Mouse (Mus musculus): Measurements from ENCODE around the gene Aftph.

Gene Aftph

DNA sequence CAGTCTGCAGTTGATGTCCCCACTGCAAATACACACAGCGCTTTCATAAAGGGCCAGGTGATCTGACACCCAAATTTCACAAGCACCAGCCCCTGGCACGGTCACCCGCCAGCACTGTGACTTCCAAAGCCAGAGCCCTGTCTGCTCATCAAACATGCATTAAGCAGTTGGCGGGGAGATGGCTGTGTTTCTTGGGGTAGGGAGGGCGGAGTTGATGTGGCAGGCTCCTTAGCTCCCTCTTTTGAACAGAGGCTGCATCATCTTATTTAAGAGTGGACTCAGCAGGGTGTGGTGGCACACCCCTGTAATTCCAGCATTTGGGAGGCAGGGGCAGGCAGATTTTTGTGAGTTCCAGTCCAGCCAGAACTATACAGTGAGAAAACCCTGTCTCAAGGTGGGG, 91.9 kb downstream of the Aftph start:
- DNase-seq (ENCODE audit: inconsistent age in 2 of 2, low spot score in 1 of 2), result no peak

DNA sequence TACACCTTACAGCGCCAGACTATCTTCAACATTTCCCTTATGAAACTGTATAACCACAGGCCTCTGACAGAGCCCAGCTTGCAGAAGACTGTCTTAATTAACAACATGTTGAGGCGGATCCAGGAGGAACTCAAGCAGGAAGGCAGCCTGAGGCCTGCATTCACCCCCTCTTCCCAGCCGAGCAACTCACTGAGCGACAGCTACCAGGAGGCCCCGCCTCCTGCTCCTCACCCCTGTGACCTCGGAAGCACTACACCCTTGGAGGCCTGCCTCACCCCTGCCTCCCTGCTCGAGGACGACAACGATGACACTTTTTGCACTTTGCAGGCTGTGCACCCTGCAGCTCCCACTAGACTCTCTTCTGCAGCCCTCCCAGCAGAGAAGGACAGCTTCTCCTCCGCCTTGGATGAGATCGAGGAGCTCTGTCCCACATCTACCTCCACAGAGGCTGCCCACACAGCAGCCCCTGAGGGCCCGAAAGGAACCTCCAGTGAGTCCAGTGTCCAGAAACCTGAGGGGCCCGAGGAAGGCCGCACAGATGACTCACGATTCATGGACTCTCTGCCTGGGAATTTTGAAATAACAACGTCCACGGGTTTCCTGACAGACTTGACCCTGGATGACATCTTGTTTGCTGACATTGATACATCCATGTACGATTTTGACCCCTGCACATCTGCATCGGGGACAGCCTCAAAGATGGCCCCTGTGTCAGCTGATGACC, 93.3 kb downstream of the Aftph start:
- peak; percentile 36 to 84 for DNase-seq (ENCODE audit: inconsistent age in 2 of 2, low spot score in 1 of 2)

DNA sequence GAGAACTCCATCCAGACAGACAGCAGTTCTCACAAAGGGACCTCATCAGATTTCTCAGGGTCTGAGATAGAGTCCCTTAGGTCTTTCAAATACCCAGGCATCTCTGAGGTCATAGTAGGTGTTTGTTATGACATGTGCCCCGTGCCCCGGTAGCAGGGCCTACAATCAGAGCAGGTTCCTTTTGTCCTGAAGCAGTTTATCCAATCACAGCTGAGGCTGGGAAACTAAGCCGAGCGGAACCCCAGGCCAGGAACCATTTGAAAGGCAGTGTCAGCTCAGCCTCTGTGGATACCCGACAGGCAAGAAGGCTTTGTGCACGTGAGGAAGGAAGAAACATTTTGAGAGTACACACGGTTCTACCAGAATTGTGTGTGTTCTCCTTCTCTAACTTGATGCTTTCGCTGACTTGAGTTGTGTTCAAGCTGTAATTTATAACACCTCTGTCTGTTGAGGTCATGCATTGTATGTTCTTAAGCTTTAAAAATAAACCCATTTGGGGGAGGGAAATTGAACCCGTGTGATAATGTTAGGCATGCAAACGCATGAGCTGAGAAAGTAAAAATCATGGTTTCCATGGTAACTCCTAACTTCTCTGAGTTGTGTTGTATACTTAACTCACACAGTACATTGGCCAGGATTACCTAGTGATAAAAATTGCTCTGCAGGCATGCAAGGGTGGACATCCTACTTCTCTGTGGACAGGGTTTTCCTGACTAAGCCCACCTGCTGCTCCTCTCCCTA, 94.2 kb downstream of the Aftph start:
- DNase-seq (ENCODE audit: inconsistent age in 2 of 2, low spot score in 1 of 2), result no peak

DNA sequence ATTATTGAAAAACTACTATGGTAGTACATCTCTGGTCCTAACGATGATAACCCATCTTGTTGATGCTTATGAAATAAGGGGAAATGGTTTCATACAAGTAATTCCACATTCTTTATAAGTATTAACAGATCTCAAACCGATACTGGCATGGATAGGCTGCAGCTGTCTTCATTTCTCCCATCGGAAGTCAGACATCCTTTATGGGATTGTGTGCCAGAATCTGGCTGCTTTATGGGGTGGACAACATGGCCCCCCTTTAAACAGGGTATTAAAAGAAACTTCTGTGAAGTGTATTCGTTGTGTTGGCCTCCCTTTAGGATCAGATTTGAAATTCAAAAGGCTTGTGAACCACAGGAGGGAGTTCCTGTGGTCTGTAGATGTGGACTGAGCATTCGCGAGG, 95.2 kb downstream of the Aftph start:
- DNase-seq (ENCODE audit: inconsistent age in 2 of 2, low spot score in 1 of 2), result no peak

DNA sequence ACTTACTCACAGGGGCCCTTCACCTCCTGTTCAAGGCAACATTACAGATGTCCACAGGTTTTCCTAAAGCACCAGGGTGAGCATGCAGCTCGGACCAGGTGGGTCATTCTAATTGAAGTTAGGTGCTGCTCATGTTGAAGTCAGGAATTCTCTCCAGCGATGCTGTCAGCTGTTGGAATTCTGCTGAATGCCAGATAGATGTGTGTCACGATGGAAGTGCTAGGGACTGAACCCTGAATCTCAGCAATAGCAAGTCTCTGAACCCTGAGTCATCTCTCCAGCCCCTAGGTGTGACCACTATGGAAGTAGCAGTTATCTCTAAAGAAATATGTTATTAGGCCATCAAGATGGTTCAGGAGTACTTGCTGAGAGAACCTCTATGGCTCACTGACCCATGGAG, 95.9 kb downstream of the Aftph start:
- DNase-seq (ENCODE audit: inconsistent age in 2 of 2, low spot score in 1 of 2), result no peak

DNA sequence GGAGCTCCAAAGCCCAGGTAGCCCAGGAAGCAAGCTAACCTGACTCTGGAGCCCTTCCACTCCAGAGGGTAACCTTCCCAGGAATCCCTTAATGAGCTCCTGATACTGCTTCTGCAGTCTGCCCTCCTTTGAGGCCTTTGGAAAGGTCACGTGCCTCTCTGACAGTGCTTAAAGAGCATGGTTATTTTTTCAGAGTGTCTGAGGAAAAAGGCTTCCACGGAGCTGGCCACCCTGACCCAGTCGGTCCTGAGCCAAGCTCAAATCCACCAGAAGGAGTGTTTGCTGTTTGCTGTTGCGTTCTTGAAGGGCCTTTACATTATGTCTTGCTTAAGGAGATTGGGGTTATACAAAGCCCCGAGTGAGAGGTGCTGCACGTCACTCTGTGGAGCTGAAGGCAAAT, 96.5 kb downstream of the Aftph start:
- no peak for DNase-seq (ENCODE audit: inconsistent age in 2 of 2, low spot score in 1 of 2)

DNA sequence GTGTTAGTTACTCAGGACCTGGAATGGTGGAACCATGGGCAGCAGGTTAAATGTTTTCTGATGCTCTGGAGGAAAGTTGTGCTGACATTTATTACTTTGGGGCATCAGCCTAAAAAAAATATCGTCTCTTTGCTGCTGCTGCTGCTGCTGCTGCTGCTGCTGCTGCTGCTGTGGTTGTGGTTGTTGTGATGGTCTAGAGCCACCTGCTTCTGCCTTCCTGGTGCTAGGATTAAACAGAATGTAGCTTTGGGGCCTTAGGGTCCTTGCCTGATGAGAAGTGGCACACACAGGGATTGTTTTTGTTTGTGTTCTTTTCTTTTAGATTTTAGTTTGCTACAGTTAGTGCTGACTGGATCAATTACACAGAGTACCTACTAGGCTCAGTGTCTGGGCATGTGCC, 97.2 kb downstream of the Aftph start:
- DNase-seq (ENCODE audit: inconsistent age in 2 of 2, low spot score in 1 of 2), result no peak

DNA sequence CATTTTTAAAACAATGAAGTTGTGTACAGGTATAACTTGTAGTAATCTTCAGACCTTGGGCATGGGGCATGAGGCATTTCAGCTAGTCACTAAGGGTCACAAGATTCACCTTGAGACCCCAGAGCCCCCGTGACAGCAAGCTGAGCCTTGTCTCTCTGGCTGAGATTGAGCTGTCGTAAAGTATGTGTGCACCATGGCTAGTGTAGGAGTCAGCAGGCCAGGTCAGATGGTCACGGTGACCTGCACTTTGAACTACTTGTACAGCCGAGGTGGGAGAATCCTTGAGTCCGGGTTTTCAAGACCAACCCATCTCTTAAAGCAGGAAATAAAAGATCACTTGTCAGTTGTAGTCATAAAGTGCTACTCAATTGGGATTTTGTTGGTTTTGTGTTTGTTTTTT, 98.2 kb downstream of the Aftph start:
- DNase-seq (ENCODE audit: inconsistent age in 2 of 2, low spot score in 1 of 2), result no peak

DNA sequence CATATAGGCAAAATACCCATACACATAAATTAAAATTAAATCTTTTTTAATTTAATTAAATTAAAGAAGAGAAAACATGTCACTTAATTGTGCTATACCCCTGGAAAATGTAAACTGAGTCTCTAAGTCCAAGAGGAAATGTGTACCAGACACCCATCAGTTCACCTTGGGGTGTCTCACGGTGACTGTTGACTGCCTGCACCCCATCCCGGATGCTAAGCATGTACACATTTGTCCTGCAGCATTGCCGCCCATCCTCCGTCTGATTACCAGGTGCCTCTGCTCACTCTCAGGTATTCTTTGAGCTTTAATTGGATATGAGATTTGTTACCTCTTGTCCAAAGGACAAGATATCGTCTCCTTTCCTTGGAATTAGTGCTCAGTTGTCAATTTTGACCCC, 99.1 kb downstream of the Aftph start:
- no peak for DNase-seq (ENCODE audit: inconsistent age in 2 of 2, low spot score in 1 of 2)

DNA sequence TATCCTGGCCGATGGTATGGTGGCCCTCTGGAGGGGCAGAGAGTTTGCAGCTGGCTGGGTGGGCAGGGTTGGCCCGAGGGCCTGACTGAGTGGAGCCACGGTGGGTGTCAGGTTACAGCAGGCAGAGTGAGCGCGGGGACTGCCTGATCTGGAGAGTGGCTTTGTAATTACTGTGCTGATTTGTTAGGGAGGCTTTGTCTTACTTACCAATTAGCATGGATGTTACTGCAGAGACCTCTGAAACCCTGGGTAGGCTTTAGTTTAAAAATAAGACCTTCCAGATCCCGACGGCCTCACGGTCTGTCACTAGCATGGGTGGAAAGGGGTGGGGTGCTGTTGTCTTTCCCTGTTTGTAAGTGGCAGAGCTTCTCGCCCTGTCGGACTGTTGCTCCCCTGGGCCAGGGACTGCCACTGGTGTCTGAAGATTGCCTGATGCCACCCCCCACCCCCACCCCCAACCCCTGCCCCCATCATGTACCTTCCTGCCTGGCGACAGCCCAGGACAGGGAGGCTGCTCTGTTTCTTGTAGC, 101.4 kb downstream of the Aftph start:
- peak in 1 of 2 experiments; percentile 52 for DNase-seq (ENCODE audit: inconsistent age in 2 of 2, low spot score in 1 of 2)

DNA sequence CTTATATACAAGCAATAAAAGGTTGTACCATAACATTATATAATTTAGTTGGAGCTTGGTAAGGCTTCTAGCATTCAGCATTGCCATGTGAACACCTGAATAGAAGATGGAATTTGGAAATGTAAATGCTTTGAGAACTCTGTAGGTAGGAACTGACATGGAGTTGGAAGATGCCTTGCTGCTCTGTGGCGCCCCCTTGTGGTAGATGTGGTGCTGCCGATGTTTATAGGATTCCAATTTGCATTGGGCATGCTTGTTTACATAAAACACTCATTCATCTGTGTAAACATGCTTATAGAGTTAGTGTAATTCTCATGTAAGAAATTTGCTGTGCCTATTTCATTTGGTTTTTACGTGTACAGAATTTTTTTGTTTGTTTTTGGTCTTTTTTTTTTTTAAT, 102.5 kb downstream of the Aftph start:
- peak; percentile 68 to 92 for DNase-seq (ENCODE audit: inconsistent age in 2 of 2, low spot score in 1 of 2)

DNA sequence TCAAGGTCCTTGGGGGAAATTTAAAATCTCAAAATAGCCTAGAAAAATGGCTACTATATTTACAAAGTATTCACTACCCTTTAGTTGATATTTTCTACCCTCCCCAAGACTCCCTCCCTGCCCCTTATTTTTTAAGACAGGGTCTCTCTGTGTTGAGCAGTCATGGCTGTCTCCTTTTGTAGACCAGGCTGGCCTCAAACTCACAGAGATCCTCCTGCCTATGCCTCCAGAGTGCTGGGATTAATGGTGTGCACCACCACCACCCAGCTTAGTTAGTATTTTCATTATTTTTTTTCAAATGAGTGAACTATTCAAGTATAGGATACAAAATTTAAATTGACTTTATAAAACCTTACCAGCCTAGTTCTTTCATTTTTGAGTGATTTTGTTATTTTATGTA, 104.3 kb downstream of the Aftph start:
- DNase-seq (ENCODE audit: inconsistent age in 2 of 2, low spot score in 1 of 2), result no peak

DNA sequence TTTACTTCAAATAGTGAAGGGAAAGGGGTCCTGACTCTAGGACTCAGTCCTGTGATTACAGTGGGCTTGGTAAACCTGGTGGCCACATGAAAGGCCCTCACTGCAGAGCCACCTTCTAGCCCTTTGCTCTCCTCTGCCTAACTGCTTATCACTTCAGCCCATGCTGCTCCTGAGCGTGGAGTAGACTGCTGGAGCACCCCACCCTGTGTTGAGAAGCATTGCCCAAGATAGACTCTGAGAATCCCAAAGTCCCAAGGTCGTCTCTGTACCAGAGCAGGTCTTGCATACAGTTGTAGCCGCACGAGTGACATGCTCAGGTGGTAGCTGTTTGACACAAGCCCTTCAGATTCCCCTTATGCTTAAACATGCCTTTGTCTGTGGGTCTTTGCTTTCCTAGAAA, 105.3 kb downstream of the Aftph start:
- DNase-seq (ENCODE audit: inconsistent age in 2 of 2, low spot score in 1 of 2), result no peak

DNA sequence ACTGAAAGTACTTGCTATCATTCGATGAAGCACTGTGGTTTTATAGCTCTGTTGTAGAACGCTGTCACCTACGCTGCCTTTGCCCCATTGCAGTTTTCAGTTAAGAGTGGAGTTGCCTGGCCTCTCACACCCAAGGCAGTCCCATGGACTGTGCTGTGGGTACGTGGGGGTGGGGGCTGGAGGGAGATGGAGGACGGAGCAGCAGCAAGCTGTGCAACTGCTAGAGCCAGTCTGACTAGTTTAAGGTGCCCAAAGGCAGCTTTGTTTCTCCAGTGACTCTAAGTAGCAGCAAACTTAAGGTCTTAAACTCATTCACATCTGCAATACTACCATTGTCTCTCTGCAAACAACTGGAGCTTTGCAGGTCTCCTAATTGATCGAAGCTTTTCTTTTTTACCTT, 105.7 kb downstream of the Aftph start:
- DNase-seq (ENCODE audit: inconsistent age in 2 of 2, low spot score in 1 of 2), result no peak

Data from adrenal gland, adult (tissue).